Mouse (Mus musculus) intestine, postnatal 0 days (tissue): Measurements from ENCODE around the gene Cntnap1. TPM values are rescaled to one million over a fixed set of nuclear protein-coding genes. Genes with fewer than 3 reads are reported as not detected.

Experiments used
- ATAC-seq: fragments of 200-750 bp; cut with Nextera tagmentation; 2 replicates; pipeline ENCODE4 v1.8.0; 2017; ENCODE audit warnings: mild to moderate bottlenecking, moderate TSS enrichment, moderate library complexity
- H3K27ac ChIP-seq: fragments of 300-500 bp; sonication (generic); 2 replicates; pipeline ENCODE4 v1.5.1; 2014; ENCODE audit warnings: mild to moderate bottlenecking, low read depth, low read length, moderate library complexity
- H3K27me3 ChIP-seq: fragments of 300-500 bp; sonication (generic); replicated peaks from 2 replicates; pipeline ENCODE4 v1.6.1; 2014; ENCODE audit warnings: low read length, mixed read lengths; ENCODE audit not compliant: control insufficient read depth, insufficient read depth
- H3K36me3 ChIP-seq: fragments of 300-500 bp; sonication (generic); 2 replicates; pipeline ENCODE4 v1.6.1; 2014; ENCODE audit warnings: mild to moderate bottlenecking, moderate library complexity; ENCODE audit not compliant: control insufficient read depth, insufficient read depth
- H3K4me1 ChIP-seq: fragments of 300-500 bp; sonication (generic); replicated peaks from 2 replicates; pipeline ENCODE4 v1.6.1; 2014; ENCODE audit warnings: antibody characterized with exemption, low read length, mixed read lengths; ENCODE audit not compliant: control insufficient read depth, insufficient read depth
- H3K4me2 ChIP-seq: fragments of 300-500 bp; sonication (generic); replicated peaks from 2 replicates; pipeline ENCODE4 v1.6.1; 2014; ENCODE audit warnings: low read depth, mild to moderate bottlenecking, moderate library complexity
- H3K4me3 ChIP-seq: fragments of 300-500 bp; sonication (generic); 2 replicates; pipeline ENCODE4 v1.5.1; 2014; ENCODE audit warnings: low read depth, low read length
- H3K9ac ChIP-seq: fragments of 300-500 bp; sonication (generic); 2 replicates; pipeline ENCODE4 v1.6.1; 2014; ENCODE audit warnings: mild to moderate bottlenecking, low read depth, low read length
- H3K9me3 ChIP-seq: fragments of 300-500 bp; sonication (generic); 2 replicates; pipeline ENCODE4 v1.6.1; 2016; ENCODE audit warnings: mixed run types; ENCODE audit not compliant: control insufficient read depth
- CTCF ChIP-seq: sonication (generic); IDR thresholded peaks from 2 replicates; pipeline ENCODE4 v1.5.1; 2016; ENCODE audit warnings: low read depth, mild to moderate bottlenecking, control low read depth, antibody characterized with exemption, moderate library complexity
- WGBS: fragments of 180-500 bp; shearing (Covaris S2); extraction: QIAGEN DNeasy Blood & Tissue Kit; methylation state at CpG from one replicate; pipeline ENCODE4 v1.1.7; 2014; 5-methylcytosine and 5-hydroxymethylcytosine counted together
- polyA plus RNA-seq: library from polyadenylated mRNA; unstranded; fragments of >200 nt; fragmentation: Nextera tagmentation; extraction: Ambion mirVana; gene quantifications from 2 replicates; pipeline ENCODE4 v1.2.1, GENCODE M21; 2015

Gene Cntnap1
- polyA plus RNA-seq, 1 experiment from 2014 or later, result 6.0 TPM

GRCm38 (mm10) chr11:101195101-101195500 is 24.8 kb downstream of the Cntnap1 start:
- no peak overlapping the region for H3K27ac ChIP-seq
- 71% methylated on average over 1 of the region's 1 CpGs for WGBS
- ATAC-seq, result no peak
- peaks cover 70% of the 10 kb centered on the region for H3K36me3 ChIP-seq
- no peak overlapping the region for H3K9ac ChIP-seq
- H3K9me3 ChIP-seq, result no peaks in the 10 kb centered on the region
- H3K27me3 ChIP-seq, result no peaks in the 10 kb centered on the region
- no peak overlapping the region for H3K4me2 ChIP-seq
- no peak overlapping the region for H3K4me3 ChIP-seq
- no peaks in the 10 kb centered on the region for H3K4me1 ChIP-seq
- TF ChIP-seq CTCF, result no peak

- H3K9me3 ChIP-seq, result no peaks in the 10 kb centered on the region
- no peak for TF ChIP-seq CTCF
- no peak overlapping the region for H3K4me3 ChIP-seq
- H3K27ac ChIP-seq, result no peak overlapping the region
- no peaks in the 10 kb centered on the region for H3K4me1 ChIP-seq
- no peaks in the 10 kb centered on the region for H3K27me3 ChIP-seq
- no peak overlapping the region for H3K9ac ChIP-seq
- 82% methylated on average over 8 of the region's 8 CpGs for WGBS
- peaks cover 74% of the 10 kb centered on the region for H3K36me3 ChIP-seq
- no peak for ATAC-seq
- H3K4me2 ChIP-seq, result no peak overlapping the region
Measured at GRCm38 (mm10) chr11:101195571-101195970, 25.2 kb downstream of the Cntnap1 start.

- Histone ChIP-seq H3K9ac (no peak overlapping the region), H3K4me2 (no peak overlapping the region), H3K9me3 (no peaks in the 10 kb centered on the region), H3K27ac (no peak overlapping the region), H3K4me1 (no peaks in the 10 kb centered on the region), H3K36me3 (peaks cover 75% of the 10 kb centered on the region), H3K27me3 (no peaks in the 10 kb centered on the region), H3K4me3 (no peak overlapping the region)
- ATAC-seq, result no peak
- TF ChIP-seq CTCF, result no peak
- WGBS, result 82% methylated on average over 8 of the region's 8 CpGs
Measured at GRCm38 (mm10) chr11:101196175-101196574, 25.9 kb downstream of the Cntnap1 start.

DNA sequence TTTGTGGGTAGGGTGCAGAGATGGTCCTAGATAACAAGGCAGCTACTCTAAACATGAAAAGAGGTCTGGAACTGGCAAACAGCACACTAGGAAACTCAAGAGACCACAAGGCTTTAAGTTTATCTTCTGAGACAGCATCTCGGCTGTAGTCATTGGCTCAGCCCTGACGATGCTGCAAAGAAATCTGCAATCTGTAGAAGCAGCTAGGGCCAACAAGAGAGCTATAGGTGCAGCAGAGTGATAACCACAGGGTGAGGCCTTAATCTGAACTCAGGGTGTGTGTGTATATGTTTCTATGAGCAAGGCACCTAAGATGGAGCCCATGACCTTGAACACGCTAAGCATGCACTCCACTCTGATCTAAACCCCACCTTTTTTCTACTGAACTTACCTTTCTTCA is 29.2 kb downstream of the Cntnap1 start:
- ATAC-seq, result no peak
- H3K9me3 ChIP-seq, result no peaks in the 10 kb centered on the region
- no peak overlapping the region for H3K4me2 ChIP-seq
- H3K9ac ChIP-seq, result no peak overlapping the region
- H3K27me3 ChIP-seq, result no peaks in the 10 kb centered on the region
- no peak overlapping the region for H3K27ac ChIP-seq
- TF ChIP-seq CTCF, result no peak
- peaks cover 75% of the 10 kb centered on the region for H3K36me3 ChIP-seq
- H3K4me3 ChIP-seq, result no peak overlapping the region
- WGBS, result 80% methylated on average over 3 of the region's 3 CpGs
- H3K4me1 ChIP-seq, result no peaks in the 10 kb centered on the region

GRCm38 (mm10) chr11:101200986-101201385 is 30.7 kb downstream of the Cntnap1 start:
- 29% methylated on average over 7 of the region's 7 CpGs for WGBS
- Histone ChIP-seq H3K36me3 (peaks cover 76% of the 10 kb centered on the region), H3K27ac (no peak overlapping the region), H3K4me3 (no peak overlapping the region), H3K9ac (no peak overlapping the region), H3K27me3 (no peaks in the 10 kb centered on the region), H3K4me1 (no peaks in the 10 kb centered on the region), H3K9me3 (no peaks in the 10 kb centered on the region), H3K4me2 (no peak overlapping the region)
- TF ChIP-seq CTCF, result peak; percentile 84
- 0 out of 2 replicates have a peak, but pooled peaks have one; percentile 33 for ATAC-seq

- 44% methylated on average over 3 of the region's 3 CpGs for WGBS
- H3K9ac ChIP-seq, result no peak overlapping the region
- H3K36me3 ChIP-seq, result peaks cover 69% of the 10 kb centered on the region
- no peaks in the 10 kb centered on the region for H3K4me1 ChIP-seq
- peak; percentile 86 for TF ChIP-seq CTCF
- H3K4me3 ChIP-seq, result no peak overlapping the region
- no peak overlapping the region for H3K27ac ChIP-seq
- H3K4me2 ChIP-seq, result no peak overlapping the region
- peak; percentile 51 for ATAC-seq
- H3K27me3 ChIP-seq, result no peaks in the 10 kb centered on the region
- no peaks in the 10 kb centered on the region for H3K9me3 ChIP-seq
Measured at GRCm38 (mm10) chr11:101211970-101212369, 41.6 kb downstream of the Cntnap1 start.

DNA sequence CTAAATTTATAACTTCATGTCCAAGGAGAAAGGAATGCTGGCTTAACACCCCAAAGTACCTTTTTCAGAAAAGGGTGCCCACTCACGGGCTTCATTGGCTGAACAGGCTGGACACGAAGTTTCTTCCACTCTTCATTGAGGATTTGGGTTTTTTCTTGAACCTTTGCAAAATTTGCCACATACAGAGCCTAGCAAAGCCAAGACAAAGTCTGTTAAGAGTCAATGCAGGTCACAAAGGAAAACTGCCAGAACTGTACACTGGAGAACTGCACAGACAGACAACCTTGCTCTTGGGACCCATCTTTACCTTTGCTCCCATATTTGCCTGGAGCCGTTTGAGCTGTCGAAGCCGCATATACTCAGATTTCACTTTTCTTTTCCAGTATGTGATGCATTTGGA is 46.6 kb downstream of the Cntnap1 start:
- Histone ChIP-seq H3K36me3 (peaks cover 42% of the 10 kb centered on the region), H3K4me1 (peaks cover 9% of the 10 kb centered on the region; the same call in 1 of the 2 replicates)

More for the DNA sequence above, 46.6 kb downstream of the Cntnap1 start:
- Histone ChIP-seq H3K4me3 (no peak overlapping the region), H3K27ac (no peak overlapping the region), H3K9ac (no peak overlapping the region), H3K27me3 (no peaks in the 10 kb centered on the region), H3K4me2 (no peak overlapping the region), H3K9me3 (no peaks in the 10 kb centered on the region)
- WGBS, result 85% methylated on average over 5 of the region's 5 CpGs
- no peak for ATAC-seq
- no peak for TF ChIP-seq CTCF
